Mouse (Mus musculus) MEL (cell line): Measurements from ENCODE around the gene Gm14403. TPM values are rescaled to one million over a fixed set of nuclear protein-coding genes. Genes with fewer than 3 reads are reported as not detected.
"Not testable (repeated sequence)": the region's sequence is repeated elsewhere in the genome, so short reads cannot be mapped to it uniquely, and the experiment has no call there.

Source experiments
- DNase-seq: peaks from one replicate; pipeline ENCODE4 v3.0.0; 2011; ENCODE audit warnings: low read depth, low spot score
- H3K27ac ChIP-seq: 2 replicates; pipeline ENCODE4 v1.5.1; 2012; ENCODE audit warnings: low read depth, mild to moderate bottlenecking, control low read depth, low read length, moderate library complexity; ENCODE audit not compliant: control insufficient read depth
- H3K27me3 ChIP-seq, 2 experiments: fragments of 150-350 bp in 1 of 2; sonication (generic) in 1 of 2; 2 replicates each; pipeline ENCODE4 v1.6.1; 2012; ENCODE audit warnings: low read length in 2 of 2, mild to moderate bottlenecking in 2 of 2, improper control_type of control experiment in 1 of 2, moderate library complexity in 1 of 2; ENCODE audit not compliant: insufficient read depth in 2 of 2, control insufficient read depth in 1 of 2
- H3K36me3 ChIP-seq, 2 experiments: 2 replicates each; pipeline ENCODE4 v1.6.1; 2012 to 2014; ENCODE audit warnings: low read length in 2 of 2, improper control_type of control experiment in 1 of 2, inconsistent platforms in 1 of 2, mild to moderate bottlenecking in 1 of 2; ENCODE audit not compliant: insufficient read depth in 2 of 2, control insufficient read depth in 1 of 2
- H3K4me1 ChIP-seq, 2 experiments: fragments of 150-350 bp in 1 of 2; sonication (generic) in 1 of 2; 2 replicates each; pipeline ENCODE4 v1.6.1; 2012; ENCODE audit warnings: low read length in 2 of 2, improper control_type of control experiment in 1 of 2, mild to moderate bottlenecking in 1 of 2; ENCODE audit not compliant: insufficient read depth in 2 of 2, control insufficient read depth in 1 of 2
- H3K4me3 ChIP-seq, 2 experiments: fragments of 150-350 bp in 1 of 2; sonication (generic) in 1 of 2; 2 replicates each; pipeline ENCODE4 v1.5.1; 2012; ENCODE audit warnings: low read depth in 2 of 2, low read length in 2 of 2, mild to moderate bottlenecking in 2 of 2, moderate library complexity in 2 of 2, control low read depth in 1 of 2, improper control_type of control experiment in 1 of 2; ENCODE audit not compliant: control insufficient read depth in 1 of 2, insufficient read depth in 1 of 2
- H3K79me2 ChIP-seq: 2 replicates; pipeline ENCODE4 v1.6.1; 2012; ENCODE audit warnings: mild to moderate bottlenecking, low read length, moderate library complexity; ENCODE audit not compliant: control insufficient read depth, poor library complexity, insufficient read depth
- H3K9ac ChIP-seq: 2 replicates; pipeline ENCODE4 v1.6.1; 2012; ENCODE audit warnings: low read depth, mild to moderate bottlenecking, control low read depth, low read length, moderate library complexity; ENCODE audit not compliant: control insufficient read depth, poor library complexity, severe bottlenecking
- H3K9me3 ChIP-seq: fragments of 150-350 bp; sonication (generic); replicated peaks from 2 replicates; pipeline ENCODE4 v1.6.1; 2012; ENCODE audit warnings: mild to moderate bottlenecking, low read length, improper control_type of control experiment, moderate library complexity; ENCODE audit not compliant: insufficient read depth
- CHD1 ChIP-seq: IDR thresholded peaks from 2 replicates; pipeline ENCODE4 v1.6.1; 2012; ENCODE audit warnings: low read depth, mild to moderate bottlenecking, inconsistent platforms, low read length, improper control_type of control experiment
- CTCF ChIP-seq, 3 experiments: IDR thresholded peaks in 2 of 3; conservative IDR thresholded peaks in 1 of 3; 2 replicates each; pipeline ENCODE4 v1.5.1; 2011 to 2012; ENCODE audit warnings: low read length in 3 of 3, low read depth in 2 of 3, mild to moderate bottlenecking in 2 of 3, improper control_type of control experiment in 1 of 3, inconsistent platforms in 1 of 3, mixed read lengths in 1 of 3, moderate library complexity in 1 of 3; ENCODE audit not compliant: control insufficient read depth in 1 of 3, insufficient read depth in 1 of 3, poor library complexity in 1 of 3, severe bottlenecking in 1 of 3
- E2F4 ChIP-seq: IDR thresholded peaks from 2 replicates; pipeline ENCODE4 v1.6.1; 2011; ENCODE audit warnings: low read depth, low read length, improper control_type of control experiment, borderline replicate concordance
- EP300 ChIP-seq, 2 experiments: IDR thresholded peaks; 2 replicates each; pipeline ENCODE4 v1.6.1; 2011; ENCODE audit warnings: improper control_type of control experiment in 2 of 2, low read length in 2 of 2, low read depth in 1 of 2, mild to moderate bottlenecking in 1 of 2
- KAT2A ChIP-seq: conservative IDR thresholded peaks from 2 replicates; pipeline ENCODE4 v1.6.1; 2012; ENCODE audit warnings: low read depth, low read length, improper control_type of control experiment, inconsistent platforms
- MEF2A ChIP-seq: IDR thresholded peaks from 2 replicates; pipeline ENCODE4 v1.6.1; 2014; ENCODE audit warnings: low read depth, mild to moderate bottlenecking, inconsistent platforms, low read length, improper control_type of control experiment; ENCODE audit not compliant: poor library complexity, insufficient replicate concordance, severe bottlenecking; ENCODE audit errors: extremely low read depth
- MXI1 ChIP-seq: IDR thresholded peaks from 2 replicates; pipeline ENCODE4 v1.6.1; 2011; ENCODE audit warnings: mild to moderate bottlenecking, low read depth, low read length, improper control_type of control experiment
- RCOR1 ChIP-seq: IDR thresholded peaks from 2 replicates; pipeline ENCODE4 v1.6.1; 2012; ENCODE audit warnings: low read depth, mild to moderate bottlenecking, inconsistent platforms, low read length, improper control_type of control experiment
- TCF12 ChIP-seq: IDR thresholded peaks from 2 replicates; pipeline ENCODE4 v1.6.1; 2014; ENCODE audit warnings: low read depth, mild to moderate bottlenecking, inconsistent platforms, low read length, improper control_type of control experiment, moderate library complexity
- polyA plus RNA-seq, 2 experiments: library from polyadenylated mRNA; stranded (reverse) in 1 of 2; unstranded in 1 of 2; fragments of >175 nt in 1 of 2; fragments of >200 nt in 1 of 2; gene quantifications; 2 replicates each; pipeline versions ENCODE4 v1.2.1 to v1.2.4; 2012; ENCODE audit warnings: low replicate concordance in 2 of 2, low read depth in 1 of 2; ENCODE audit not compliant: insufficient read length in 2 of 2, insufficient read depth in 1 of 2, missing spikeins in 1 of 2
- total RNA-seq: library from RNA; depleted of rRNA; stranded (reverse); fragments of 300-350 nt; gene quantifications from 2 replicates; pipeline ENCODE4 v1.2.3, GENCODE M21; 2012; rRNA removed

Gm14403 gene
- total and polyA plus RNA-seq, 3 experiments: 1.8 to 640 (median 5.4) TPM

DNA sequence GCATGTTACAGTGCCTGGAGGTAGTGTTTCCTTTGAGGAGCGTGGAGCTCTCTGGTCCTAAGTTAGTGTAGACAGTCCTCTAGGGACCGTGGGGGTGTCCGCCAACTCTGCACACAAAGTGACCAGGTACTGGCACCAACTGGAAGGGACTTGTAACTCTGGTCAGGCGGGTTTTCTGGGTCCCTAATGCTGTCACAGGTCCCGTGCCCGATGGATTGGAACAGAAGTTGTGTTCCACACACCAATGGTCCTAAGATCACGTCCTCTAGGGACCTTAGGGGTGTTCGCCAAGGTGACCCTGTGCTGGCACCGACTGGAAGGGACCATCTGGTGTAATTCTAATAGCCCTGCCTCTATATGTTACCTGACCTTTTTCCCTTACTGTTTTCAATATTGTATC is 37.9 kb downstream of the Gm14403 start:
- Histone ChIP-seq H3K9me3 (no peaks in the 10 kb centered on the region), H3K9ac (no peak overlapping the region), H3K79me2 (no peaks in the 10 kb centered on the region), H3K27ac (no peak overlapping the region), H3K4me1 (no peaks in the 10 kb centered on the region), H3K36me3 (no peaks in the 10 kb centered on the region), H3K4me3 (no peak overlapping the region), H3K27me3 (no peaks in the 10 kb centered on the region)
- no peak for DNase-seq
- TF ChIP-seq MXI1 (no peak), CHD1 (no peak), CTCF (IDR thresholded peaks at IDR 0.05 in 2 of 3, conservative IDR thresholded peaks at IDR 0.05 in 1 of 3; ENCODE audit: control insufficient read depth in 1 of 3, insufficient read depth in 1 of 3, low read depth in 2 of 3, low read length in 3 of 3, poor library complexity in 1 of 3, severe bottlenecking in 1 of 3) (no peak), MEF2A (no peak), KAT2A (no peak), RCOR1 (no peak), EP300 (IDR thresholded peaks at IDR 0.05; ENCODE audit: low read depth in 1 of 2, low read length in 2 of 2) (no peak), E2F4 (no peak), TCF12 (no peak)

- not testable (repeated sequence) for H3K79me2 ChIP-seq, H3K4me1 ChIP-seq
Measured at GRCm38 (mm10) chr2:177537141-177537540, 39.1 kb downstream of the Gm14403 start.

GRCm38 (mm10) chr2:177537717-177538116 is 39.7 kb downstream of the Gm14403 start:
- H3K9me3 ChIP-seq, DNase-seq, H3K27ac ChIP-seq, H3K4me3 ChIP-seq, H3K9ac ChIP-seq, H3K36me3 ChIP-seq, H3K27me3 ChIP-seq, H3K4me1 ChIP-seq, H3K79me2 ChIP-seq: not testable (repeated sequence)

More at GRCm38 (mm10) chr2:177537141-177537540, 39.1 kb downstream of the Gm14403 start:
- not testable (repeated sequence) for DNase-seq, H3K4me3 ChIP-seq, H3K27ac ChIP-seq, H3K36me3 ChIP-seq, H3K27me3 ChIP-seq, H3K9ac ChIP-seq, H3K9me3 ChIP-seq

- H3K79me2 ChIP-seq, H3K27me3 ChIP-seq, H3K4me1 ChIP-seq, H3K4me3 ChIP-seq, H3K27ac ChIP-seq, H3K9me3 ChIP-seq, H3K9ac ChIP-seq, H3K36me3 ChIP-seq, DNase-seq: not testable (repeated sequence)
Measured at GRCm38 (mm10) chr2:177555261-177555660, 57.2 kb downstream of the Gm14403 start.

Other genes starting within 250 kb of the Gm14403 start
- 6.2 and 7.2 TPM in 2 replicates for gene Gm14409, start 231.2 kb upstream of the Gm14403 start, total RNA-seq
- gene Gm14409, start 231.2 kb upstream of the Gm14403 start, polyA plus RNA-seq: 100 to 1,000 TPM in 1 of 2 experiments, 1 to 10 TPM in 1; 1.5 to 829 TPM
- 1.2 and 1.6 TPM in 2 replicates for gene Gm14412, start 173.9 kb upstream of the Gm14403 start, total RNA-seq
- 1,000 to 10,000 TPM in 1 of 2 experiments, 1 to 10 TPM in 1; 1.8 to 1,608 TPM for gene Gm14412, start 173.9 kb upstream of the Gm14403 start, polyA plus RNA-seq
- 0.13 and 0.39 TPM in 2 replicates for gene Gm14418, start 99.9 kb upstream of the Gm14403 start, total RNA-seq
- under 1 TPM in 1 of 2 experiments, not detected in 1; 0.14 TPM for gene Gm14418, start 99.9 kb upstream of the Gm14403 start, polyA plus RNA-seq
- gene Zfp970, start 33.5 kb upstream of the Gm14403 start, total RNA-seq: 12.1 and 15.3 TPM in 2 replicates
- gene Zfp970, start 33.5 kb upstream of the Gm14403 start, polyA plus RNA-seq: 1,000 to 10,000 TPM in 1 of 2 experiments, 10 to 100 TPM in 1; 28.7 to 1,806 TPM
- gene Gm14406, start 80.0 kb downstream of the Gm14403 start, total RNA-seq: 0.89 and 0.92 TPM in 2 replicates
- gene Gm14406, start 80.0 kb downstream of the Gm14403 start, polyA plus RNA-seq: not detected